Mouse (Mus musculus) layer of hippocampus, adult 11-12 months (tissue): ENCODE results near the gene Olfr818.
"Not testable (repeated sequence)": the region's sequence is repeated elsewhere in the genome, so short reads cannot be mapped to it uniquely, and the experiment has no call there.

ENCODE experiments used
- DNase-seq: peaks from one replicate; pipeline ENCODE4 v3.0.0; 2022; ENCODE audit warnings: low spot score

Olfr818 gene

DNA sequence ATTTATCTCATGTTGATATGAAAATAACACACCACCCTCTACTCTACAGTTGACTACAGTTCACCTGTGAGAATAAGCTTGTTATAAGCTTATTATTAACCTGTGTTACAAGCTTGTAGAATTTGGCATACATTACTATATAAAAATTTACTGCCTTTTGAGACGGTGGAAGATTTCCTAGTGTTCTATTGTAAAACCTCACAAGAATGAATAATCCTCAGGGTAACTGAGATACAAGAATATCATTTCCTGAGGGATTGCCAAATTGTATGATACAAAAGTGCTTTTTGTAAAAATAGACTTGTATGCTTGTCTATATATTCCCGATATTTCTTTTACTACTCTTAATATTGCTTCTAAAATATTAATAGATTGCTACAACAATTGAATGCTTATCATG, at the start of gene Olfr818:
Olfr818 (minus strand) TSS at position 101 of the 400 bp plus-strand sequence.
- DNase-seq = no peak

DNA sequence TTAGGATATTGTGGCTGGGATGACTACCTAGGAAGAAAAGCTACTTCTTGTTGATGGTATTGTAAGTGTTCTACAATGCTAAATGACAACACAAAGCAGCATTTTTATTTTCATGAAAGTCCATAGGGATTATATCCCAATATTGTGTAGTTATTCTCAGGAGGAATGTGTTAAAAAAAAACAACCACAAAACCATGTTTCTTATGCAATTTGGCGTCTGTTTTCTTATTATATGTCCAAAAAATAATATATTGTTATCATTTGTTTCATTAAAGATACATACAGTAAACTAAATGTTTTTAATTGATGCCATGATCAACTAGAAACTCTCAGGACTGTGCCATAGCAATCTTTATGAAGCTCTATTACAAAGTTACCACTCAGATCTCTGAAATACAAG, 36.1 kb upstream of the Olfr818 start, which contains the start of gene Gm10310:
Gm10310 (minus strand) TSS at position 101 of the 400 bp plus-strand sequence.
- not testable (repeated sequence) for DNase-seq

DNA sequence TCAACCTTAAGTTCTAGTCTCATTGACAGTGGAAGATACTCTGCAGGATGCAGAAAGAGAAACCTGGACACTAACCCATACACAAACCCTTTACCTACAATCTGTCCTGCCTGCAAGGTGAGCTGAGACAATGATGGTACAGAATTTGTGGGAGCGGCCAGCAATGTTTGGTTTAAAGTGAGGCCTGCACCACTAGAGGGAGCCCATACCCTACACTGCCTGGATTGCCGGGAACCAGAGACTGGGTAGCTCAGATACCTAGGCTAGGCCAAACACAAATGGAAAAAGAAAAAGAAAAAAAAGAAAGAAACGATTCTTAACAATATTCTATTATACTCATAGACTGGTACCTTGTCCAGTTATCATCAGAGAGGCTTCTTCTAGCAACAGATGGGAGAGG, 33.0 kb upstream of the Olfr818 start:
- DNase-seq = not testable (repeated sequence)

DNA sequence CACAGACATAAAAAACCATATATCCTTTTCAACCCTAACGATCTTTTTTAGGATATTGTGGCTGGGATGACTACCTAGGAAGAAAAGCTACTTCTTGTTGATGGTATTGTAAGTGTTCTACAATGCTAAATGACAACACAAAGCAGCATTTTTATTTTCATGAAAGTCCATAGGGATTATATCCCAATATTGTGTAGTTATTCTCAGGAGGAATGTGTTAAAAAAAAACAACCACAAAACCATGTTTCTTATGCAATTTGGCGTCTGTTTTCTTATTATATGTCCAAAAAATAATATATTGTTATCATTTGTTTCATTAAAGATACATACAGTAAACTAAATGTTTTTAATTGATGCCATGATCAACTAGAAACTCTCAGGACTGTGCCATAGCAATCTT, 27.1 kb upstream of the Olfr818 start, which contains the start of gene Olfr247:
Olfr247 (minus strand) TSS at position 101 of the 400 bp plus-strand sequence.
- DNase-seq = not testable (repeated sequence)

DNA sequence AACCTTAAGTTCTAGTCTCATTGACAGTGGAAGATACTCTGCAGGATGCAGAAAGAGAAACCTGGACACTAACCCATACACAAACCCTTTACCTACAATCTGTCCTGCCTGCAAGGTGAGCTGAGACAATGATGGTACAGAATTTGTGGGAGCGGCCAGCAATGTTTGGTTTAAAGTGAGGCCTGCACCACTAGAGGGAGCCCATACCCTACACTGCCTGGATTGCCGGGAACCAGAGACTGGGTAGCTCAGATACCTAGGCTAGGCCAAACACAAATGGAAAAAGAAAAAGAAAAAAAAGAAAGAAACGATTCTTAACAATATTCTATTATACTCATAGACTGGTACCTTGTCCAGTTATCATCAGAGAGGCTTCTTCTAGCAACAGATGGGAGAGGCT, 24.1 kb upstream of the Olfr818 start:
- not testable (repeated sequence) for DNase-seq

DNA sequence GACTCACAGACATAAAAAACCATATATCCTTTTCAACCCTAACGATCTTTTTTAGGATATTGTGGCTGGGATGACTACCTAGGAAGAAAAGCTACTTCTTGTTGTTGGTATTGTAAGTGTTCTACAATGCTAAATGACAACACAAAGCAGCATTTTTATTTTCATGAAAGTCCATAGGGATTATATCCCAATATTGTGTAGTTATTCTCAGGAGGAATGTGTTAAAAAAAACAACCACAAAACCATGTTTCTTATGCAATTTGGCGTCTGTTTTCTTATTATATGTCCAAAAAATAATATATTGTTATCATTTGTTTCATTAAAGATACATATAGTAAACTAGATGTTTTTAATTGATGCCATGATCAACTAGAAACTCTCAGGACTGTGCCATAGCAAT, 18.3 kb upstream of the Olfr818 start, which contains the start of gene Olfr819:
Olfr819 (minus strand) TSS at position 101 of the 400 bp plus-strand sequence.
- not testable (repeated sequence) for DNase-seq

DNA sequence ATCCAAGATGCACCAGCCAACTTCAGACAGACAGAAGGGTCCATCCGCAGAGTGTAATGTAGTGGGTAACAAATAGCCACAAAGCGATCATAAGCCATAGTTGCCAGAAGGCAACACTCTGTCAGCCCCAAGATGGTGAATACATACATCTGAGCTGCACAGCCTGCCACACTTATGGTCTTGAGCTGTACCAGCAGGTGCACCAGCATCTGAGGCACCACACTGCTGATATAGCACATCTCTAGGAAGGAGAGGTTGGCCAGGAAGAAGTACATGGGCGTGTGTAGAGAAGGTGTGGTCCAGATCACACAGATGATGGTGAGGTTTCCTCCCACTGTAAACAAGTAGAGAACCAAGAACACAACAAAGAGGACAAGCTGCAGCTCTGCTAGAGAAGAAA, 17.3 kb upstream of the Olfr818 start:
- DNase-seq = not testable (repeated sequence)

DNA sequence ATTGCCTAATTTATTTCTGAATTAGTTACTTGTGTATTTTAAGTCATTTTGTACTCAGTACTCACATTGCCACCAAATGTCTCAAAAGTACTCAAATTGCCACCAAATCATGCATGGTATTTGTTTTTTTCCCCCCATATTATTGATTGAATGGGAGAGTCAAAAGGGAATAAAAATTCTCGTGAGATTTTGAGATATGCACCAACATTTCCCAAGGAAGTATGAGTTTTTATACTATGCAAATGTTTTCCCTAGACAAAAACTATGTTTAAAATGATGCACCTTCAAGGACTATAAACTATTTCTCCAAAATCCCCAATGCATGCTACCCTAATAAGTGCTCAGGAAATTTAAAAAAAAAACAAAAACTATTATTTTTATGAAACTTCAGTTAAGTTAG, 33.4 kb downstream of the Olfr818 start, which contains the start of gene Olfr816:
Olfr816 (minus strand) TSS at position 101 of the 400 bp plus-strand sequence.
- DNase-seq = no peak

DNA sequence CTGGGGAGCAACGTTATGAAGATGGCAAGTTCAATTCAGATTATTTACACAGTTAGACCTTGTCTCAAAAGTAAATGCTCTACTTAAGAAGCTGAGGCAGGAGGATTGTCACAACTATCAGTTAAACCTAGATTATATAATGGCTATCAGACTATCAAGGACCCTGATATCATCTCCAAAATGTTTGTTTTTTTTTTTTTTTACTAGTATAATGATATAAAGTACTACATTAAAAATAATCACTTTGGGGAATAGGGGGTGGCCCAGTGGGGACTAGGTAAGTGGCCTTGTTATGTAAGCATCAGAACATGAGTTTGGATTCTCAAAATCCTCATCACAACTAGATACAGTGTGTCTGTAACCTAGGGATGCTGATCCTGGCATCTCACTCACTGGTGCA, 43.1 kb downstream of the Olfr818 start, which contains the start of gene Olfr815:
Olfr815 (minus strand) TSS at position 101 of the 400 bp plus-strand sequence.
- not testable (repeated sequence) for DNase-seq
